Mouse (Mus musculus) mouse trophoblast stem cell (cell line): ENCODE measurements around the gene Ankrd34a.

ENCODE experiments used
- in situ Hi-C, 2 experiments: fragments of 300-500 bp; cut with MseI, MboI; formaldehyde crosslinking; loops; 2 replicates in 1 of 2; 3 replicates in 1 of 2; pipeline ENCODE4 v1.15.1; 2025

Ankrd34a gene

GRCm38 (mm10) chr3:96561946-96562681 is 34.3 kb upstream of the Ankrd34a start:
- in situ Hi-C loops: no loop called here

GRCm38 (mm10) chr3:96563267-96563666 is 33.2 kb upstream of the Ankrd34a start:
- in situ Hi-C loops: no loop called here

- in situ Hi-C loops: no loop called here
Measured at GRCm38 (mm10) chr3:96563911-96564632, 32.4 kb upstream of the Ankrd34a start.

GRCm38 (mm10) chr3:96564633-96565032 is 31.8 kb upstream of the Ankrd34a start:
- in situ Hi-C loops: no loop called here

DNA sequence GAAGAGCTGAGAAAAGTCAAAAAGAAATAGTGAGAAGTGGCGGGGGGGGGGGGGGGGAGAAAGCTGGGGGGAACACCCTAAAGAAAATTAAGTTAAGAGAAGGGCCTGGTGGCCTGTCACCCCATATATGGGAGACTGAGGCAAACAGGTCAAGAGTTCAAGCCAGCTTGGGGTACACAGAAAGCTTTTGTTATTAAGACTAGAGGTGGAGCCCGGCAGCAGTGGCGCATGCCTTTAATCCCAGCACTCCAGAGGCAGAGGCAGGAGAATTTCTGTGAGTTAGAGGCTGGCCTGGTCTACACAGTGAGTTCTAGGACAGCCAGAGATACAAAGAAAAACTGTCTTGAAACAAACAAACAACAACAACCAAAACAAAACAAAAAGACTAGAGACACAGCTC is 31.3 kb upstream of the Ankrd34a start:
- in situ Hi-C loops: no loop called here

- in situ Hi-C loops: no loop called here
Measured at GRCm38 (mm10) chr3:96566661-96567450, 29.6 kb upstream of the Ankrd34a start.

DNA sequence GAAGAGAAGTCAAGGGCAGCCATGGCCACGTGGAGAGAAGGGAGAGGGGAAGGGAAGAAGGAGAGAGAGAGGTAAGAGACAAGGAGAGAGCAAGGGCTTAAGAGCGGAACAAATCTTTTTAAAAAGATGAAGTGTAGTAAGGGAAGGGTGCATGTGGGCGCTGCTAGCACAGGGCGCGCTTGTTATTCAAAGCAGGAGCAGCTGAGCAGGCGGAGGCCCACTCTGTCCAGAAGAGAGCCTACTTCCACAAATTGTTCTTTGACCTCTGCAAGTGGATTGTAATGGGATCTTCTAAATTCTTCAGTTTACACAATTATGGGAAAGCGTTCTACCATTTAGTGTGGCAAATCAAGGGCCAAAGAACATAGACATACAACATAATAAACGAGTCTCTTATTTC is 27.8 kb upstream of the Ankrd34a start:
- in situ Hi-C loops: no loop called here

- in situ Hi-C loops: no loop called here
Measured at GRCm38 (mm10) chr3:96569506-96569905, 26.9 kb upstream of the Ankrd34a start.

- in situ Hi-C loops: no loop called here
Measured at GRCm38 (mm10) chr3:96569966-96570605, 26.4 kb upstream of the Ankrd34a start.

DNA sequence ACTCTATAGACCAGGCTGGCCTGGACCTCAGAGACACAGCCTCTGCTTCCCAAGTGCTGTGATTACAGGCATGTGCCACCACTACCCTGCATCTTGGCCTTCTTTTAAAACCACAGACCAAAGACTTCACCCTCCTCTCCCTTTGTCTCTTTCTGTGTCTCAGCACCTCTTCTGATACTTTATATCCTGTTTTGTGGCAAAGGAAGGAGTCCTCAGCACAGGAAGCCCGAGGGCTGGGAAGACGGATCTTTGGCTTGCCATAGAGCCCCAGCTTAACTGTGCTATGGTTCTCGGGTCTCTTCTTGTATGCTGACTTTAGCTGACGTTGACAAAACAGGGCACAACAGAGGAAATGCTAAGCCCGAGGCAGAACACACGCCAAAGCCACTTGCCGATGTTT is 25.8 kb upstream of the Ankrd34a start:
- in situ Hi-C loops: no loop called here

GRCm38 (mm10) chr3:96571336-96571735 is 25.1 kb upstream of the Ankrd34a start:
- in situ Hi-C loops: no loop called here

DNA sequence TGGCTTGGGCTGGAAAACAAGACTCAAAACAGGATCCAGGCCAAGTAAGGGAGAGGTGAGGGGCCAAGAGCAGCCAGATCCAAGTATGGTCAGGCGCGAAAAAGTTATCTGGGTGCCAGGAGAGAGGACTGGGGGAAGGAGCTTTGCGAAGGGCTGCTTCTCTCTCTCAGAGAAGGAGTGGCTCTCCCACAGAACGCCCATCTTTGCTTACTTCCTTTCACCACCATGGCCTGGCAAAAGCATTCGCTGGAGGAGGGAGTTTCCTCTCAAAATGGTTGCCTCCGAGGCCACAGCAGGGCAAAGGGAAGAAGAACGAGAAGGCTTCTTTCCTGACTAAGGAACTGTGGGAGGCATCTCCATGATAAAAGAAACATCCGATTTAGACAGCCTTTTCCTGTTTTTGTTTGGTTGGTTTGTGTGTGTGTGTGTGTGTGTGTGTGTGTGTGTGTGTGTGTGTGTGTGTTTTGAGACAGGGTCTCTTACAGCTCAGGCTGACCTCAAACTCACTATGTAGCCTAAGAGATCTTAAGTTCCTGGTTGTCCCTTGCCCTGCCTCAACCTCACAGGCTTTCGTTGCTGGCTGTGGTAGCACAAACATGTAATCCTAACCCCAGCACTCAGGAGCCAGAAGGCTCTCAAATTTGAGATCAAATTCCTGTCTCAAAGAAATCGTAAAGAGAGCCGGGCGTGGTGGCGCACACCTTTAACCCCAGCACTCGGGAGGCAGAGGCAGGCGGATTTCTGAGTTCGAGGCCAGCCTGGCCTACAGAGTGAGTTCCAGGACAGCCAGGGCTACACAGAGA is 24.3 kb upstream of the Ankrd34a start:
- in situ Hi-C loops: no loop called here

DNA sequence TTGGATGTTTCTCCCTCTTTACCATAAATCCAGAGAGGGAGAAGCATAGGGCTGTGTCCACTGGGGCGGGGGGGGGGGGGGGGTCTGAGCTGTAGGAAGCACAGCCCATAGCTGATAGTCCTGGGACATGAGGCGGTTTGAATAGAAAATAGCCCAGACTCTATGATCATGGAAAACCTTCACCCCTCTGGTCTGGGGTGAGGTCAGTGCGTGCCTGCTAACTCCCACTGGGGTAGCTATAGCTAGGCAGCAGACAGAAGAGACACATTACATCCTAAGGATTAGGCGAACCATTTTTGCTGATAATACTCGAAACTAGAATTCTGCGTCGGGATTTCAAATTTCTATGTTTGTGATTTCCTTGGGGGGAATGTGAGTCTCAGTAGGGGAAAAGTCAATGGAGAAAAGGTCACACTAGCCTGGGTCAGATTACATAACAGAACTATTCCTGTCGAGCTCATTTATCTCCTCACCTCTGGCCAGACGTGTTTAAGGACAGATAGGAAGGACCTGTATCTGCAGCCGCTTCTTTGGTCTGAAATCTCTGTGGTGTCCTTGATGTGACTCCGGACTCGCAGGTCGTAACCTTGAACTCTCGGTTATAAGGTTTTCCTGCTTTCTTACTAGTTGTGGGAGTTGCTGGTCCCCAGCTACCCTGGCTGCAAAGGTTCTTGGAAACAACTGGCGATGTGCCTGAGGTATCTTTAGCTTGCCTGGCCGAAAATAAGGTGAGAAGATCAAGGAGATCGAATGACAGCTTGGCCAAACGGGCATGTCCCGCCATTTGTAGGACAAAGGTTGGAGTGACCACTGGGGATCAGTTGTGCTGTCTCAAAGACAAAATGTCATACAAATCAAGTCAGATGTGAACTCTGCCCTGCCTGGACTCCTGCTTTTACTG is 22.6 kb upstream of the Ankrd34a start:
- in situ Hi-C loops: no loop called here

DNA sequence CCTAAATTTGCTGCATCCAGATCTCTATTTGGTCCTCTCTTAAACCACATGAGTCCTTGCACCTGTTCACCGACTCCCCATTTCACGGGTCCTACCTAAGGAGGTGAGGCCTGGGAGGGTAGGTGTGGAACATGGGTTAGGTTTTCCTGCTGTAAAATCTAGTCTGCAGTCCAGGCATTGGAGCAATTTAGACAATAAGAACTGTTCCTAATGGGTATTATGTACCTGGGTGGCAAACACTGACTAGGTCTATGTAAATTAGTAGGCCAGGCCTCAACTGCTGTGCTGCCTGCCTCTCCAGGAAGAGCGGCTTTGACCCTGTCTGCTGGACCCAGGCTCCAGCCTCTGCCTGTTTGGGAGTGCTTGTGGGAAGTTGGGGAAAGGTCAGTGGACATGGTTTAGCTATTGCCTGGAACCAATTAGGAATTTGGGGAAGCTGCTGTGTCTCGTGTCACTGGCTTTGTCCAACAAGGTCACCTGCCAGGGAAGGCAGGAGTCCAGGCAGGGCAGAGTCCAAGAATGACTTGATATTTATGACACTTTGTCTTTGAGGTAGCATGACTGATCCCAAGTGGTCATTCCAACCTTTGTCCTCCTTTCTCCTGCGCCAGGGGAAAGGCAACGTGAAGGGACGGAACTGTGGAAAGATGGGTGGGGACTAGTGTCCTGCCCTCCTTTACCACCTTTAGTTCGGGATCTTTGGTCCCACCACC is 21.0 kb upstream of the Ankrd34a start:
- in situ Hi-C loops: no loop called here

- in situ Hi-C loops: no loop called here
Measured at GRCm38 (mm10) chr3:96576005-96576658, 20.3 kb upstream of the Ankrd34a start.

- in situ Hi-C loops: no loop called here
Measured at GRCm38 (mm10) chr3:96576690-96577541, 19.5 kb upstream of the Ankrd34a start, which contains the start of gene Gm16253. Gene Gm16253 (plus strand): TSS chr3:96576984.

- in situ Hi-C loops: no loop called here
Measured at GRCm38 (mm10) chr3:96577566-96577965, 18.9 kb upstream of the Ankrd34a start.
